Comparison of ENCODE assay signal across 8 mouse cellular contexts in the genomic region with DNA sequence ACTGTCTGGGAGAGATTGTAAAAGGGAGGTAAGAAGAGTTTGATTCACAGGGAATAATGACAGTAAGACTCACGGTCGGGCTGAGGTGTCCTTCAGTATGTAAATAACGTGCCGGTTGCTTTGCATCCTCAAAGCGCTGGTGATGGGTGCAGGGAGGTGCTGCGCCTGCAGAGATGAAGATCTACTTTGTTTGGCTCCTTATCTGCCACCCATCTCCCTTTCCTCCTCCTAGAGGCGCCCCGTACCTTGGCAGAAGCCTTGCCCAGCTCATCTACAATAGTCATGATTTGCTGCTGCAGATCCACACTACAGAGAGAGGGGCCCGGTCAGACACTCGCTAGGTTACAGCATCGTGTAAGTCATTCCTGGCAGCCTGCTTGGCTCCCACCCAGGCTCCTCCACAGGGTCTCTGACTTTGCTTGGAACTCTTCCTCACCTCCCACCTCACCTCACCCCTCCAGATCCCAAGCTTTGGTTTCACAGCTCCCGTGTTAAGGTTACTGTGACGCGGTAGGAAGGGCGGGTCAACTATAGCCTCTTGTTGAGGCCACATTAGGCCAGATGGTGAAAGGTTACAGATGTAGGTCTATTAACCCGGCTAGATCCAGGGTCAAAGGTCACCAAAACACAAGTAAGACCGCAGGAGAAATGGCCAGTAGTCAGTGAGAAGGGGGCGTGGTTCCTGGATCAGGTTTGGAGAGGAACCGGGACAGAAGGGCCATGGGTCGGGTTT. TPM values are rescaled to one million over a fixed set of nuclear protein-coding genes. Genes with fewer than 3 reads are reported as not detected.
DNase-seq lines count a peak whose midpoint lies in the region; ATAC-seq lines count a peak whose summit lies in the region.

No protein-coding gene starts in this region.

- 20% methylated on average over 20 of the region's 20 CpGs for WGBS in heart, embryonic 13.5 days
- 19% methylated on average over 20 of the region's 20 CpGs for WGBS in limb, embryonic 15.5 days
- WGBS in stomach, embryonic 16.5 days = 16% methylated on average over 20 of the region's 20 CpGs

- peaks cover 83% of the 10 kb centered on the region for H3K36me3 ChIP-seq in heart, embryonic 13.5 days
- peaks cover 64% of the 10 kb centered on the region for H3K36me3 ChIP-seq in limb, embryonic 15.5 days
- H3K36me3 ChIP-seq in stomach, embryonic 16.5 days (ENCODE audit: control insufficient read depth, insufficient read depth, low read length) = peaks cover 20% of the 10 kb centered on the region; the same call in 1 of the 2 replicates

- H3K9ac ChIP-seq in heart, embryonic 13.5 days = peak overlapping the region; percentile 84
- H3K9ac ChIP-seq in limb, embryonic 15.5 days = peak overlapping the region; percentile 76
- peak overlapping the region; percentile 81 for H3K9ac ChIP-seq in stomach, embryonic 16.5 days (ENCODE audit: low read length)

- peak; percentile 20; the same call in 1 of the 2 replicates for ATAC-seq in heart, embryonic 13.5 days (ENCODE audit: extremely low read depth, insufficient number of reproducible peaks, low FRiP score, low TSS enrichment)
- ATAC-seq in CD4-positive, CD25-positive, alpha-beta regulatory T cell, adult 4 months = peak; percentile 38
- ATAC-seq in erythroid progenitor cell, adult 5-6 weeks (replicated peaks; ENCODE audit: low FRiP score, poor library complexity, severe bottlenecking) = peak; percentile 55; the same call in 1 of the 2 replicates
- peak; percentile 26; the same call in 1 of the 2 replicates for ATAC-seq in limb, embryonic 15.5 days (ENCODE audit: insufficient number of reproducible peaks, low FRiP score, low TSS enrichment, low read depth)
- ATAC-seq in stomach, embryonic 16.5 days (ENCODE audit: insufficient read depth, low FRiP score) = peak; percentile 25; the same call in 1 of the 2 replicates

- no peaks in the 10 kb centered on the region for H3K27me3 ChIP-seq in heart, embryonic 13.5 days (replicated peaks)
- H3K27me3 ChIP-seq in limb, embryonic 15.5 days = no peaks in the 10 kb centered on the region
- H3K27me3 ChIP-seq in stomach, embryonic 16.5 days (ENCODE audit: control insufficient read depth, insufficient read depth, low read length) = no peaks in the 10 kb centered on the region

- H3K4me3 ChIP-seq in heart, embryonic 13.5 days = peak overlapping the region; percentile 71
- H3K4me3 ChIP-seq in limb, embryonic 15.5 days = peak overlapping the region; percentile 69
- H3K4me3 ChIP-seq in stomach, embryonic 16.5 days (replicated peaks; ENCODE audit: low read length) = peak overlapping the region; percentile 66

- DNase-seq in heart, postnatal 14 days = no peak
- DNase-seq in frontal cortex, postnatal 14 days (ENCODE audit: low spot score in 2 of 2) = no peak
- DNase-seq in cerebellum, postnatal 4 days (ENCODE audit: low spot score in 2 of 2) = no peak

- H3K4me1 ChIP-seq in heart, embryonic 13.5 days = peaks cover 23% of the 10 kb centered on the region
- H3K4me1 ChIP-seq in limb, embryonic 15.5 days = peaks cover 24% of the 10 kb centered on the region
- H3K4me1 ChIP-seq in stomach, embryonic 16.5 days (ENCODE audit: control insufficient read depth, insufficient read depth, low read length) = peaks cover 12% of the 10 kb centered on the region

- H3K27ac ChIP-seq in heart, embryonic 13.5 days (replicated peaks) = peak overlapping the region; percentile 64
- peak overlapping the region; percentile 71 for H3K27ac ChIP-seq in limb, embryonic 15.5 days
- peak overlapping the region; percentile 60 for H3K27ac ChIP-seq in stomach, embryonic 16.5 days (ENCODE audit: low read length)

- H3K4me2 ChIP-seq in heart, embryonic 13.5 days = peak overlapping the region; percentile 85
- peak overlapping the region; percentile 81 for H3K4me2 ChIP-seq in limb, embryonic 15.5 days
- peak overlapping the region; percentile 99 for H3K4me2 ChIP-seq in stomach, embryonic 16.5 days (ENCODE audit: low read depth, low read length)

- intact Hi-C loops in heart, postnatal 14 days (cut with DNase I) = no loop called here

- no peaks in the 10 kb centered on the region for H3K9me3 ChIP-seq in heart, embryonic 13.5 days
- H3K9me3 ChIP-seq in limb, embryonic 15.5 days = no peaks in the 10 kb centered on the region
- no peaks in the 10 kb centered on the region for H3K9me3 ChIP-seq in stomach, embryonic 16.5 days (replicated peaks; ENCODE audit: control insufficient read depth, low read length)

RNA-seq across cellular contexts. Expression of a gene that starts 0.5 kb away (rescaled TPM):
- 53.8 and 55.3 TPM in 2 replicates for polyA plus RNA-seq in heart, embryonic 13.5 days (2015; fragmentation: Nextera tagmentation; extraction: Ambion mirVana)
- 1 to 10 TPM; 7.7 to 9.5 TPM for total RNA-seq in heart, postnatal 14 days (2021)
- 10 to 100 TPM; 10.3 to 16.9 TPM for polyA plus RNA-seq in CD4-positive, CD25-positive, alpha-beta regulatory T cell, adult 4 months (2017; shearing (Covaris generic))
- total RNA-seq in erythroid progenitor cell, adult 5-6 weeks (2015; ENCODE audit: low replicate concordance) = 7.6 and 26.0 TPM in 2 replicates
- 3.0 and 4.0 TPM in 2 replicates for total RNA-seq in erythroid progenitor cell, adult 5-6 weeks (2017; ENCODE audit: low replicate concordance)
- 58.9 and 59.1 TPM in 2 replicates for polyA plus RNA-seq in limb, embryonic 15.5 days (2015; fragmentation: Nextera tagmentation; extraction: Ambion mirVana)
- polyA plus RNA-seq in stomach, embryonic 16.5 days (2015; fragmentation: Nextera tagmentation; extraction: Ambion mirVana) = 50.8 and 51.9 TPM in 2 replicates

RNA-seq across cellular contexts. Expression of a gene that starts 6.8 kb away (rescaled TPM):
- polyA plus RNA-seq in heart, embryonic 13.5 days (2015; fragmentation: Nextera tagmentation; extraction: Ambion mirVana) = 67.8 and 75.9 TPM in 2 replicates
- total RNA-seq in heart, postnatal 14 days (2021) = 10 to 100 TPM; 47.9 to 49.0 TPM
- polyA plus RNA-seq in CD4-positive, CD25-positive, alpha-beta regulatory T cell, adult 4 months (2017; shearing (Covaris generic)) = 10 to 100 TPM; 59.8 to 82.8 TPM
- 16.9 and 18.0 TPM in 2 replicates for total RNA-seq in erythroid progenitor cell, adult 5-6 weeks (2015; ENCODE audit: low replicate concordance)
- total RNA-seq in erythroid progenitor cell, adult 5-6 weeks (2017; ENCODE audit: low replicate concordance) = 13.5 and 50.5 TPM in 2 replicates
- polyA plus RNA-seq in limb, embryonic 15.5 days (2015; fragmentation: Nextera tagmentation; extraction: Ambion mirVana) = 72.4 and 77.1 TPM in 2 replicates
- polyA plus RNA-seq in stomach, embryonic 16.5 days (2015; fragmentation: Nextera tagmentation; extraction: Ambion mirVana) = 83.2 and 87.3 TPM in 2 replicates

RNA-seq across cellular contexts. Expression of a gene that starts 6.9 kb away (rescaled TPM):
- 24.6 and 26.3 TPM in 2 replicates for polyA plus RNA-seq in heart, embryonic 13.5 days (2015; fragmentation: Nextera tagmentation; extraction: Ambion mirVana)
- total RNA-seq in heart, postnatal 14 days (2021) = 10 to 100 TPM; 43.4 to 49.0 TPM
- polyA plus RNA-seq in CD4-positive, CD25-positive, alpha-beta regulatory T cell, adult 4 months (2017; shearing (Covaris generic)) = 10 to 100 TPM; 44.9 to 53.5 TPM
- total RNA-seq in erythroid progenitor cell, adult 5-6 weeks (2015; ENCODE audit: low replicate concordance) = 53.7 and 90.1 TPM in 2 replicates
- 67.5 and 87.5 TPM in 2 replicates for total RNA-seq in erythroid progenitor cell, adult 5-6 weeks (2017; ENCODE audit: low replicate concordance)
- 35.0 and 40.1 TPM in 2 replicates for polyA plus RNA-seq in limb, embryonic 15.5 days (2015; fragmentation: Nextera tagmentation; extraction: Ambion mirVana)
- 33.1 and 34.3 TPM in 2 replicates for polyA plus RNA-seq in stomach, embryonic 16.5 days (2015; fragmentation: Nextera tagmentation; extraction: Ambion mirVana)

RNA-seq across cellular contexts. Expression of a gene that starts 12.1 kb away (rescaled TPM):
- polyA plus RNA-seq in heart, embryonic 13.5 days (2015; fragmentation: Nextera tagmentation; extraction: Ambion mirVana) = 25.2 and 31.3 TPM in 2 replicates
- total RNA-seq in heart, postnatal 14 days (2021) = 10 to 100 TPM; 83.9 to 89.3 TPM
- polyA plus RNA-seq in CD4-positive, CD25-positive, alpha-beta regulatory T cell, adult 4 months (2017; shearing (Covaris generic)) = 10 to 100 TPM; 12.6 to 15.3 TPM
- total RNA-seq in erythroid progenitor cell, adult 5-6 weeks (2015; ENCODE audit: low replicate concordance) = 37.7 and 68.5 TPM in 2 replicates
- 2.9 and 3.7 TPM in 2 replicates for total RNA-seq in erythroid progenitor cell, adult 5-6 weeks (2017; ENCODE audit: low replicate concordance)
- polyA plus RNA-seq in limb, embryonic 15.5 days (2015; fragmentation: Nextera tagmentation; extraction: Ambion mirVana) = 18.0 and 23.0 TPM in 2 replicates
- 19.1 and 22.9 TPM in 2 replicates for polyA plus RNA-seq in stomach, embryonic 16.5 days (2015; fragmentation: Nextera tagmentation; extraction: Ambion mirVana)

RNA-seq across cellular contexts. Expression of a gene that starts 29.7 kb away (rescaled TPM):
- polyA plus RNA-seq in heart, embryonic 13.5 days (2015; fragmentation: Nextera tagmentation; extraction: Ambion mirVana) = 22.8 and 27.7 TPM in 2 replicates
- 10 to 100 TPM; 20.6 to 24.9 TPM for total RNA-seq in heart, postnatal 14 days (2021)
- polyA plus RNA-seq in CD4-positive, CD25-positive, alpha-beta regulatory T cell, adult 4 months (2017; shearing (Covaris generic)) = 10 to 100 TPM; 13.4 to 39.3 TPM
- 139 and 201 TPM in 2 replicates for total RNA-seq in erythroid progenitor cell, adult 5-6 weeks (2015; ENCODE audit: low replicate concordance)
- total RNA-seq in erythroid progenitor cell, adult 5-6 weeks (2017; ENCODE audit: low replicate concordance) = 73.1 and 118 TPM in 2 replicates
- 36.8 and 41.3 TPM in 2 replicates for polyA plus RNA-seq in limb, embryonic 15.5 days (2015; fragmentation: Nextera tagmentation; extraction: Ambion mirVana)
- polyA plus RNA-seq in stomach, embryonic 16.5 days (2015; fragmentation: Nextera tagmentation; extraction: Ambion mirVana) = 33.8 and 44.1 TPM in 2 replicates
